Mouse (Mus musculus) 3T3-L1 (cell line): ENCODE data around the gene Rps24.

ENCODE experiments used
- DNase-seq: peaks from one replicate; pipeline ENCODE4 v3.0.0-alpha.2; 2015; ENCODE audit warnings: low read depth, low spot score

Rps24 gene

DNA sequence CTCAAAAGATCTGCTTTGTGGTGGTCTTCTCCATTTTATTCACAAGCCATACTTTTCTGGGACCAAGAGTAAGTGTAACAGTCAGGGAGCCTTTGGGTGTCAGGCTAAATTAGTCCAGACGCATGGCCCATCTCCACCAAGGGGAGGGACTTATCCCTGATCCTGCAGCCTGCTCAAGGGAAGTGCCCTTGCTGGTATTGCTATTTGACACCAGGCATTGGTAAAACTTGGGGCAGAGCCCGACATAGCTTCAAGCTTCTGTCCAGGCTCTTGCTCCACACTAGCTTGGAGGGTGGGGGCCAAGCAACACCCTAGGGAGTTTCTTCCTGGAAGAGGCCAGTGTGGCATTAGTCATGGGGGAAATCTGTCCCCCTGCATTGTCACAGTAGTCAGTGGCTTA lies 23.8 kb downstream of the Rps24 start:
- DNase-seq: no peak

DNA sequence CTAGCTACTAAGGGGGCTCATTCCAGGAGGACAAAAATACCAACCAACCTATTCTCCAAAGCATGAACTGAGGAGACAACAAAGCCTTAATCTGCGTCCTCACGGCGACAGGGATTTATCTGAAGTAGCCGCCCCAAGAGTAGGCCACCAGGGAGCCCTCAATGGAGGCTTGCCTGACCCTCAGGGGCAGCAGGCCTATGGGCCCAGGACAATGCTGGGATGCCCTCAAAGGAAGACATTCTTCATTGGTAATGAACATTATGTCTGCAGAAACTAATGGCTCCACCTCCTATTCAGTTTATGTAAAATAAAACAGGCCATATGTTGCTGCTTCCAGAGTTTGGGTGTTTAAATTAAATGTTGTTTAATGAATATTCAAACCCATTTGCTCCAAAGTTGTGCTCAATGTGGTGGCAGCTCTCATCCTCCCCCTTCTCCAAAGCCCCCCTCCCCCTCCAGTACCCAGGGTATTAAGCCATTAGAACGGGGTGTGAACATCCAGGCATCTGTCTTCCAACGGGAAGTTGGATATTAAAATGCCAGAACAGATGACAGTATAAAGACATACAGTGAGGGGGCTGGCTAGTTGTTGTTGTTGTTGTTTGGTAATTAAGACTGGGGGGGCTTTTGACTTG lies 25.7 kb downstream of the Rps24 start:
- DNase-seq: no peak

DNA sequence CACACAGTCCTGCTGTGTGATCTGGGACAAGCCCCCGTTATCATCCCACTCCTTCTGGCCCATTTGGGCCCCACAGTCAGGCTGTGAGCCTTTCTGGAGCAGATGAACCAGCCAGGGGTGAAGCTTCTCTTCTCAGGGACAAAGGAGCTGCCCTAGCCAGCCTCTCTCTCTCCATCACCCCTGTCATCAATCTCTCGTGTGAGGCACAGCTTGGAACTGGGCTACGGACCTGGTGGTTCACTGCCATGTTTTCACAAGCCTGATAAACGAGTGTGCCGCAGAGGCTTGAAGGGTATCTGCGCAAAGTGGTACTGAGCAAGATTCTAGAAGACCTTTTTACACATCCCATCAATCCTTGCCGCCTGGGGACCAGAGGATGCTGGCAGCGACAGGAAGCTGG lies 34.7 kb downstream of the Rps24 start:
- DNase-seq: no peak

DNA sequence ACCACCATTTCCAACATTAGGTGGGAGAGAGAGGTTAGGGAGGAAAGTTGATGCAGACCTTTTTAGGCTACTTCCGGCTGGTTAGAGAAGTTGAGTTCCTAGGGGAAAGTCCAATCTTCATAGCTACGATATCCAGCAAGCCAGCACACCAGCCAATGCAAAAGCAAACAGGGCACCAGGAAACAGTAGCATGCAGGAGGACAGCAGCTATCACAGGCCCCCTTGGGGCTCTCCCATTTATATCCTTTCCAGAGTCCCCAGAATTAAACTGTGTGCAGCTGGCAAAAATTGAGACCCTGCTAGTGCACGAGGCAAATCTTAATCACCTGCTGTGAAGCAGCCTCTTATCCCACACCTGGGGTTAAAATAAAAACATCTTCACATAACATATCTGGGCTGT lies 38.2 kb downstream of the Rps24 start:
- no peak for DNase-seq

DNA sequence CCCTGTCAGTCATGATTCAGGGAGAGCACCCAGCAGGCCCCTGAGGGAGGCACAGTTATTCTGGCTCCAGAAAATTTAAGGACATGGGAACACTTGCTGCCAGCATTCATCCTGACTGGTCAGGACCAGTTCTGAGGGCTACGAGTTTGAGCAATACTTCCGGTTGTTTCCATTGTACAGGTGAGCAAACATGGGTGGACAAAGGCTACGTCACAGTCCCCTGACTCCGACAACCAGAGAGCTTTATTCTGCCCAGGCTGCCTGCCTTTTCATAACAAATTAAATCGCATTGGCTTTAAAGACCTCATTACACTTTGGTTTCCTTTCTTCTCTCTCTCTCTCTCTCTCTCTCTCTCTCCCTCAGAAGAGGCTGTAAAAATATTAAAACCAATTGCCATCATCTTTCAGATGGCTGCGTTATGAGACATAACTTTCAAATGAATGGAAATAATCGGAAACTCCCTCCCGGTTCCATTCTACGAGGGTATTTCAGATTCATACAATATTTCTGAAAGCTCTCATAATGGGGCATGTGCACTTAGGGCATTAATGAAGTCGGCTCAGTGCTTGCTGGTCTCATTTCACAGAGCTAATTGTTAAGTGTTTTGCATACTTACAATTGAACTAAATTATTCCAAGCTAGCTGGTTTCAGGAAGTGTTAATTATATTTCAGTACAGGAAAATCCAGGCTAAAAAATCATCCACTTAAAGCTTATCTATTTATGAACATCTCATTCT lies 38.9 kb downstream of the Rps24 start:
- DNase-seq: no peak

DNA sequence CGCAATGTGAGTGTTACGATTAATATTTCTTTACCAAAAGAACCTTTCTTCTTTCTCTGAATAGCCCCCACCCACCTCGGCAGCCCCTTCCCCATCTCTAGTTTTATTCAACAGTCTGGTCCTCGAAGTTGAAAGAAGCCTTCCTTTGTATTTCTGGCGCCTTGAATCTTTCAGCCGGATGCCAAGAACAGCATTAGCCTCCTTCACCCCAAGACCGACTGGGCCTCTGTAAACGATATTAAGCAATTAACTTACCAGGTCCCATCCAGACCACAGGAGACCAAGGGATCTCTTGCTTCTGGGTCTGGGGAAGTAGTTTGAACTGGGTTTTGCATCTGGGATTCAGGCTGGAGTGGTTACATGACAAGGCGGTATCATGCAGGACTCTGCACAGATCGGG lies 39.5 kb downstream of the Rps24 start:
- DNase-seq: no peak

DNA sequence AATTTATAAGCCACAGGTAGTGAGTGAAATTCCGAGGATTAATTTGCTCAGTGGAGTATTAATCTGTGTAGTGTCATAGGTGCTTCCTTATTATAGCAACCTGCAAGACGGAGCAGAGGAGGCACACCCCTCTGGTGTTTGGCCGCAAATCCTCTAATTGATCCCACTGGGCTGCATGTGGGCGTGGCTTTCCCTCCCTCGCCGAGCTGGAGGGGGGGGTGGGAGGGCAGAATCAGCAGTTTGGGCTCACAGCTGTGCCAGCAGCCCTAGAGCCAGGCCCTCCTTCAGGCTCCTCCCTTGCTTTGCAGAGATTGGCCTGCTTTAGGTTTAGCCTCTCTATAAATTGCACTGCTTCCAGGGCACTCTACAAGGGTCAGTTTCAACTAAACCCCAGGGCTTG lies 43.3 kb downstream of the Rps24 start:
- no peak for DNase-seq

DNA sequence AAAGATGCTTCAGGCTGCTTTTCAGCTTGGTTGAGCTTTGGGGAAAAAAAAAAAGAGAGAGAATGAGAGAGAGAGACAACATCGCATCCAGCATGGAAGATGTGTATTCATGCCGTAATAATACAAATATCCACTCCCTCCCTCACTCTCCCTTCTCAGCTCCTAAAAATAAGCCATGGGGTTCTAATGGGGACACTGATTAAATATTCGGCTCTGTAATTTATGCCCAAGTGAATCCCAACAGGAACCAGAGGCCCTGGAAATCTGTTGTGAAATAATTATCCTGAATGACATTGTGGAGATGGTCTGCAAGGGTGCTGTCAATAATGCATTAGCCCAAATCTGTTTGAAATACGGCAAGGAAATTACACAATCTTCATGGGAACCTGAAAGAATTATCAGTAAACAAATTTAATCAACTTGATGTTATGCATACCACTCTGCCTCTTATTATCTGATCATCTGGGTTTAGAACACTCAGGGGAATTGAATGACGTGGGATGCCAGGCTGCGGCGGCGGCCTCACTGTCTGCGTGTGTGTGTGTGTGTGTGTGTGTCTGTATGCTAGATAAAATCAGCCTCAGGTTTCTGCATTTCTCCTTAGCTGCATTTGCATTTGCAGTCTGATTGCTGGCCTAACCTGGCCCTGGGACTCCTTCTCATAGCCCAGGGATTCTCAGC lies 48.1 kb downstream of the Rps24 start:
- peak; percentile 32 for DNase-seq

DNA sequence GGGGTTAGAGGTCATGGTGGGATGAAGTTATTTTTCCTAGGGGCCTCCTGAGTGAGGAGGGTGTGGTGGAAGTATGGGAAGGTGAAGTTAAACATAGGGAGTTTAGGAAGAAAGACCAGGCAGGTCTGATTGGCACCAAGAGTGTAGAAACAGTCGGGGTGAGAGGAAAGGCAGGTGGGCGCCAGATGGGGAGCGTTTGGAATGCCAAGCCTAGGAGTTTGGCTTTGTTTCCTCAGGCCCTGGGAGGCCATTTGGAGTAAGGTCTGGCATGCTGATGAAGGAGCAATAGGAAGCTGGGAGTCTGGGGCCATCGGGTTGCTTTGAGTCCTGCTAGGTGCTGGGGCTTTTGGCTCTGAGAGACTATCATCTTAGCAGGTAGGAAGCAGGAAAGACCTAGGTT lies 56.0 kb downstream of the Rps24 start:
- no peak for DNase-seq

DNA sequence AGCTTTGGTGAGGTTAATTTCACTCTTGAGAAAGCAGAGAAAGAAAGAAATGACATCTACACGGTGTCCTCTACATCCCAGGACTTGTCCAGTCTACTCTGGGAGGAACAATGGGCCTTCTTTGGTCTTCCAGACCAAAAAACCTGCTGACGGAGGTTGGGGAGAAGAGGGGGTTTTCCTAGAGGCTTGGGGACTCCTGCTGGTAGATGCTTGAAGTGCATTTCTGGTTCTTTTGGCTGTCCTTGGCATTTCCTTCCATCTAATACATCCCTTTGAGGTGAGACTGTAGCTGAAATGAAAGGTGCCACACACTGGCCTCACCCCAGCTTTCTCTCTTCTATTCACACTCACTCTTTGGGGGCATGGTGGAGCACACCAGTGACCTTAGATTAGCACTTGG lies 57.1 kb downstream of the Rps24 start:
- peak; percentile 20 for DNase-seq
